Mouse (Mus musculus) neural tube, embryonic 12.5 days (tissue): Measurements from ENCODE around the gene Upf2. TPM values are rescaled to one million over a fixed set of nuclear protein-coding genes. Genes with fewer than 3 reads are reported as not detected.
A peak's percentile ranks its signal among the peaks of the same experiment; 100 is the strongest.
"Not testable (repeated sequence)": the region's sequence is repeated elsewhere in the genome, so short reads cannot be mapped to it uniquely, and the experiment has no call there.

ENCODE experiments used
- ATAC-seq: fragments of 200-750 bp; cut with Nextera tagmentation; 2 replicates; pipeline ENCODE4 v1.8.0; 2017; ENCODE audit warnings: low read depth, mild to moderate bottlenecking, moderate TSS enrichment, moderate library complexity; ENCODE audit not compliant: low FRiP score
- H3K27ac ChIP-seq: fragments of 300-500 bp; sonication (generic); 2 replicates; pipeline ENCODE4 v1.5.1; 2016
- H3K27me3 ChIP-seq: fragments of 300-500 bp; sonication (generic); replicated peaks from 2 replicates; pipeline ENCODE4 v1.6.1; 2016; ENCODE audit warnings: mild to moderate bottlenecking
- H3K36me3 ChIP-seq: fragments of 300-500 bp; sonication (generic); 2 replicates; pipeline ENCODE4 v1.6.1; 2016; ENCODE audit warnings: mild to moderate bottlenecking
- H3K4me1 ChIP-seq: fragments of 300-500 bp; sonication (generic); 2 replicates; pipeline ENCODE4 v1.6.1; 2016
- H3K4me2 ChIP-seq: fragments of 300-500 bp; sonication (generic); replicated peaks from 2 replicates; pipeline ENCODE4 v1.6.1; 2016; ENCODE audit warnings: mild to moderate bottlenecking
- H3K4me3 ChIP-seq: fragments of 300-500 bp; sonication (generic); 2 replicates; pipeline ENCODE4 v1.5.1; 2016
- H3K9ac ChIP-seq: fragments of 300-500 bp; sonication (generic); 2 replicates; pipeline ENCODE4 v1.6.1; 2016; ENCODE audit warnings: mild to moderate bottlenecking
- H3K9me3 ChIP-seq: fragments of 300-500 bp; sonication (generic); 2 replicates; pipeline ENCODE4 v1.6.1; 2016; ENCODE audit warnings: mild to moderate bottlenecking
- WGBS: fragments of 180-500 bp; shearing (Covaris S2); methylation state at CpG from one replicate; pipeline ENCODE4 v1.1.7; 2016; 5-methylcytosine and 5-hydroxymethylcytosine counted together
- polyA plus RNA-seq: library from polyadenylated mRNA; unstranded; fragments of >200 nt; fragmentation: Nextera tagmentation; extraction: Ambion mirVana; gene quantifications from 2 replicates; pipeline ENCODE4 v1.2.1, GENCODE M21; 2016

The Upf2 gene
- polyA plus RNA-seq, 1 experiment from 2014 or later, result 13.1 TPM

DNA sequence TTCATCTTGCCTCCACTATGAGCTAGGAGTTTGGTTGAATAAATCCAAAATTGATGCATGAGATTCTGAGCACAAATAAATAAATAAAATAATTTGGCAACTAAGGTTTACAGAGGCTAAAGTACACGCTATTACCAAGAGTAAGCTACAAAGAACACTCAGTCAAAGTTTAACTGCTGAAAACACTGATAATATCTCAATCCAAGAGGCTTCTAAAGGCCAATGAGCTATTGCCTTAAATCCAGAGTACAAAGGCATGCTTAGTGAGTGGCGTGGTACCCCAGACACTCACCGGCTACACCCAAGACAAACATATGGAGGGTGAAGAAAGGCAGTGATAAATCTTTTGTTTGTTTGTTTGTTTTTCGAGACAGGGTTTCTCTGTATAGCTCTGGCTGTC lies 14.7 kb upstream of the Upf2 start:
- no peak for ATAC-seq
- H3K4me3 ChIP-seq, result no peak overlapping the region
- H3K36me3 ChIP-seq, result no peaks in the 10 kb centered on the region
- H3K27me3 ChIP-seq, result no peaks in the 10 kb centered on the region
- no peak overlapping the region for H3K27ac ChIP-seq
- no peaks in the 10 kb centered on the region for H3K4me1 ChIP-seq
- no peak overlapping the region for H3K9ac ChIP-seq
- H3K9me3 ChIP-seq, result no peaks in the 10 kb centered on the region
- no peak overlapping the region for H3K4me2 ChIP-seq
- 80% methylated on average over 4 of the region's 4 CpGs for WGBS

DNA sequence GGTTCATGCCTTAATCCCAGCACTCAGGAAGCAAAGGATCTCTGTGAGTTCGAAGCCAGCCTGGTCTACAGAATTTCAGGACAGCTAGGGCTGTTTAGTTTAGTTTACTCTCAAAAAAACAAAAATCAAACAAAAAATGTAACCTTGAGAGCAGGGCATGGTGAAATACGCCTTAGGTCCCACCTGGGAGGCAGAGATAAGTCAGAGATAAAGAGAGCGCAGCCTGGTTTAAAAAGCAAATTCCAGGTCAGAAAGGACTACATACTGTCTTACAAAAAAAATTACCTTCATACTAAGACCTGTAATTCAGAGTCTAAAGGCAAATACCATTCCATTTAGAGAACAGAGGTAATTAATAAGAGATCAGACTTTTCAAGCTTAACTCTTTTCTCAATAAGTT lies 11.9 kb upstream of the Upf2 start:
- Histone ChIP-seq H3K36me3 (no peaks in the 10 kb centered on the region), H3K9ac (no peak overlapping the region), H3K27me3 (no peaks in the 10 kb centered on the region), H3K4me2 (no peak overlapping the region), H3K4me3 (no peak overlapping the region), H3K4me1 (0 out of 2 replicates have a peak, but pooled peaks cover 6% of the 10 kb centered on the region), H3K27ac (no peak overlapping the region), H3K9me3 (no peaks in the 10 kb centered on the region)
- WGBS, result 92% methylated on average over 3 of the region's 3 CpGs
- no peak for ATAC-seq

DNA sequence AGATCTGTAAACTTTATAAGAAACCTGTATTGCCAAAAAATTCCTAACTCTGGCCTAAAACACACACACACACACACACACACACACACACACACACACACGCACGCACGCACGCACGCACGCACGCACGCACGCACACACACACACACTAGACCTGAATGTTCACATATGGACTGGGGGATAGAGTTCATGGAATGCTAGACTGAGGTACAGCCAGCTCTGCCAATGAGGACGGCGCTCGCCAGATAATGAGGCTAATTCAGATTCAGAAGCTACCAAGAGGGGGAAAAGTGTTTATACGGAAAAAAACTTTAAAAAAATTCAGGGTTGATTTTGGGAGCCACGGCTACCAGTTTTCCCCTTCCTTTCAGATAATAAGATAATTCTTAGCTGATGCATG lies 11.4 kb upstream of the Upf2 start:
- Histone ChIP-seq H3K9ac (no peak overlapping the region), H3K4me1 (0 out of 2 replicates have a peak, but pooled peaks cover 6% of the 10 kb centered on the region), H3K27ac (no peak overlapping the region; the same call in 1 of the 2 replicates), H3K9me3 (no peaks in the 10 kb centered on the region), H3K4me3 (no peak overlapping the region), H3K4me2 (no peak overlapping the region), H3K27me3 (no peaks in the 10 kb centered on the region), H3K36me3 (no peaks in the 10 kb centered on the region)
- 88% methylated on average over 14 of the region's 14 CpGs for WGBS
- no peak for ATAC-seq

DNA sequence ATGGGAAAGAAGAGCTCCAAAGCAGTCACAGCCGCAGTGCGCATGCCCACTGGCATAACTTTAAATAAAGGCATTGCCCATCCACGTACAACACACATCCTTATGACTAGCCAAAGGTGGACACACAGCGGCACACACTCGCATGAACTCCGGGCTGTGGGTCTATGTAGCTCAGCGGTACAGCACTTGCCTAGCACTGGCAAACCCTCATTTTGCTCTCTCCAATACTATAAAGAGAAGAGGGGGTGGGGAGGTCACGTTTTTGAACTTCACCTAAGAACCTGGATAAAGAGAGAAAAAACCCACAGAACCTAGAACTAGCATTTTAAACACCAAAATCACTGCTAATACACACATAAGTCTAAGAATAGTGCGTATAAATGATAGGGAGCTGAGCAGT lies 10.3 kb upstream of the Upf2 start:
- H3K36me3 ChIP-seq, result no peaks in the 10 kb centered on the region
- H3K9me3 ChIP-seq, result no peaks in the 10 kb centered on the region
- H3K27ac ChIP-seq, result no peak overlapping the region
- no peak overlapping the region for H3K4me2 ChIP-seq
- H3K9ac ChIP-seq, result no peak overlapping the region
- ATAC-seq, result no peak
- no peaks in the 10 kb centered on the region for H3K27me3 ChIP-seq
- 95% methylated on average over 9 of the region's 9 CpGs for WGBS
- no peak overlapping the region for H3K4me3 ChIP-seq
- 0 out of 2 replicates have a peak, but pooled peaks cover 6% of the 10 kb centered on the region for H3K4me1 ChIP-seq

DNA sequence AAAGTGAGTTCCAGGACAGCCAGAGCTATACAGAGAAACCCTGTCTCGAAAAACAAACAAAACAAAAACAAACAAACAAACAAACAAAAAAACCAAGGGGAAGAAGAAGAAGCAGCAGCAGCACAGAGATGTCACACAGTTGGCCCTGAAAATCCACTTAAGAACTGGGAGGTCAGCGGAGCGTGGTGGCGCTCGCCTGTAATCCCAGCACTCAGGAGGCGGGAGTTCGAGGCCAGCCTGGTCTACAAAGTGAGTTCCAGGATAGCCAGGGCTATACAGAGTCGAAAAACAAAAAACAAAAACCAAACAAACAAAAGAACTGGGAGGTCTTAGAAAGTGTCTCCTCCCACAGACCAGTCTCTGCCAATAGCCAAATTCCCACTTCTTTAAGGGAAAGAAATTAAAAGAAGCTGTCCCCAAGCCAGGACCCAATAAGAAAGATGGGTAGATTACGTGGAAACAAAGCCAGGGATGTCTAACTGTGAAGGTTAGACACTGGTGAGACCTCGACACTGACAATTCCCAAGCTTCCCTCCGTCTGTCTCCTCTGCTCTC lies 9.3 kb upstream of the Upf2 start:
- Histone ChIP-seq H3K27me3 (no peaks in the 10 kb centered on the region), H3K9ac (peak overlapping the region; percentile 69), H3K27ac (no peak overlapping the region), H3K9me3 (no peaks in the 10 kb centered on the region), H3K4me3 (peak overlapping the region; percentile 55), H3K4me1 (0 out of 2 replicates have a peak, but pooled peaks cover 6% of the 10 kb centered on the region), H3K4me2 (peak overlapping the region; percentile 81), H3K36me3 (no peaks in the 10 kb centered on the region)
- peak; percentile 17; the same call in 1 of the 2 replicates for ATAC-seq
- WGBS, result 59% methylated on average over 11 of the region's 11 CpGs

DNA sequence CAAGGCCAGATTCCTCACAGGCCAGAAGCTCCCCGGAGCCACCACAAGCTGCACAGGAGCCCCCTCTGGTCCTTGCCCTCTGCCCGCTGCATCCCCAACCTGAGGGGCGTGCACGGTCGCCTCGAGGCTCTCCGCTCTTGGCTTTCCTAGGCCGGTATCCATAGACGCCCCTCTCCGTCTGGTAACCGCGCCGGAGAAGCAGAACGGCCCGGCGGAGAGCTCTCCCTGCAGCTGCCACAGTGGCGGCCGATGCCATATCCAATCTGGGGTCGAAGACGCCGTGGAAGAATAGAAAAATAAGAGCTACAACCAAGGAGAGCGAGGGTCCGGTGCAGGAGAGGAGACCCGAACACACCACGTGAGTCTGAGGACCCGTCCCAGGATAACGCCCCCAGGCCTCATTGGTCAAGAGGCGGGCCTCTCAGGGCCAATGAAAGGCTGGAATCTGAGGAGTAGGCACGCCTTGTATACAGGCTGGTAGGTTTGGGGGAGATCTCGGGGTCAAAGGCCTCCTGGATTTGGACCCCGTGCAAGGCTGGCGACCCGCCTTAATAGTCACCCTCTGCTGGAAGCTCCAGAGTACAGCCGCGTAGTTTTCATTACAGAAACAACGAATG lies 8.7 kb upstream of the Upf2 start, which contains the start of gene Dhtkd1:
Gene Dhtkd1, minus strand, starts transcription at position 377 of the 617 bp plus-strand sequence.
- H3K27me3 ChIP-seq, result no peaks in the 10 kb centered on the region
- 0 out of 2 replicates have a peak, but pooled peaks cover 6% of the 10 kb centered on the region for H3K4me1 ChIP-seq
- peak; percentile 95 for ATAC-seq
- peak within 1 kb of the TSS; percentile 69 for H3K9ac ChIP-seq
- peak within 1 kb of the TSS; percentile 81 for H3K4me2 ChIP-seq
- H3K36me3 ChIP-seq, result no peaks in the 10 kb centered on the region
- peak within 1 kb of the TSS; percentile 55 for H3K4me3 ChIP-seq
- WGBS, result 1% methylated on average over 36 of the region's 36 CpGs
- H3K9me3 ChIP-seq, result no peaks in the 10 kb centered on the region
- H3K27ac ChIP-seq, result no peak within 1 kb of the TSS

DNA sequence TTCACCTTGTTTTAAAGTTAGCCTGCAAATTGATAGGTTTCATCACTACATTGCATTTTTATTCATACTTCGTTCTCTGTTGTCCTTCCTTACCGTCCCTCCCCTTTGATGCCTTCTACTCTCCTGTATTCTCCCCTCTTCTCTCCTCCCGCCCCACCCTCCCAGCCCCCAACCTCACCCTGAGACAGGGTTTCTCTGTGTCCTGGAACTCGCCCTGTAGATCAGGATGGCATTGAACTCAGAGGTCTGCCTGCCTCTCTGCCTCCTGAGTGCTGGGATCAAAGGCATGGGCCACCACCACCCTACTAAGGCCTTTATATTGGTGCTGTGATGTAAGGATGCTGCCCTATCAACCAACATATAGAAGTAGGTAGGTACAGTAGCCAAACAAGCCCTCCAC lies 8.2 kb upstream of the Upf2 start:
- H3K4me1 ChIP-seq, result 0 out of 2 replicates have a peak, but pooled peaks cover 6% of the 10 kb centered on the region
- 0 out of 2 replicates have a peak overlapping the region, but pooled peaks have one; percentile 69 for H3K9ac ChIP-seq
- no peaks in the 10 kb centered on the region for H3K27me3 ChIP-seq
- H3K27ac ChIP-seq, result no peak overlapping the region
- H3K9me3 ChIP-seq, result no peaks in the 10 kb centered on the region
- H3K36me3 ChIP-seq, result no peaks in the 10 kb centered on the region
- peak; percentile 35; the same call in 1 of the 2 replicates for ATAC-seq
- H3K4me3 ChIP-seq, result peak overlapping the region; percentile 55; the same call in 1 of the 2 replicates
- 36% methylated on average over 4 of the region's 4 CpGs for WGBS
- peak overlapping the region; percentile 81 for H3K4me2 ChIP-seq

DNA sequence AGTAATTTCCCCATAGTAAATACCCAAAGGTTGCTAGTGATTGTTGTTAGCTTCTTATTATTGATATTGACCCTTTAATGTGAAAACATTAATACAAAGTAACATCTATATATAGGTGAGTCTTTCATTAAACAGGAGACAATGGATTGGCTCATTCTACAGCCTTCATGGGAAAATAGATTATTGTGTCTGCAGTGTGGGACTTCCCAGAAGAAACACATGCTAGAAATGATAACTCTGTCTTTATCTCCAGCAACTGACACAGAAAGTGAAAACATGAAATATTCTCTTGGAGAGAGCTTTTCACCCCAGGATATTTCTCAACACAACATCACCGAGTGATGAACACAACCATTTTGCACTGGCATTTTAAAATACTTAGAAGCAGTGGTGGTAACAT lies 5.6 kb upstream of the Upf2 start:
- Histone ChIP-seq H3K4me2 (no peak overlapping the region), H3K9ac (no peak overlapping the region), H3K36me3 (no peaks in the 10 kb centered on the region), H3K4me1 (peaks cover 10% of the 10 kb centered on the region; the same call in 1 of the 2 replicates), H3K4me3 (no peak overlapping the region), H3K27me3 (no peaks in the 10 kb centered on the region), H3K9me3 (no peaks in the 10 kb centered on the region), H3K27ac (no peak overlapping the region)
- WGBS, result 93% methylated on average over 1 of the region's 1 CpGs
- ATAC-seq, result no peak

DNA sequence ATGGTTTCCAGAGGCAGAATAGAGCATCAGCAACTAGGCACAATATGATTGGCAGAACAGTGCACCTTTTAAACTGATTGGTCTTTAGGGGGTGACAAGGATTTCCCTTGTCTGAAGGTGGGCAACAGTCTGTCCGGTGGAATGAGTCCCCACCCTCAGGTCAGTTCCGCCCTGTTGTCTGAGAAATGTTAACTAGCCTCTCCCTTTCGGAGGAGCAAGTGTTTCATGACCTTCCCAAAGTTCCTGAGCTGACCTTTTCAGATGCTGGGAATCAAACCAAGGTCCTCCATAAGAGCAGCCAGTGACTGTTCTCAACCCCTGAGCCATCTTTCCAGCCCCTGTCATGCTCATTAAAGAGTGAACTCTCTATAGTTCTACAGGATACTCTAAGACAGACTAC lies 4.4 kb upstream of the Upf2 start:
- no peak overlapping the region for H3K4me2 ChIP-seq
- H3K4me3 ChIP-seq, result no peak overlapping the region
- no peak overlapping the region for H3K9ac ChIP-seq
- H3K36me3 ChIP-seq, result no peaks in the 10 kb centered on the region
- no peak for ATAC-seq
- peaks cover 11% of the 10 kb centered on the region for H3K4me1 ChIP-seq
- H3K27ac ChIP-seq, result no peak overlapping the region
- no peaks in the 10 kb centered on the region for H3K9me3 ChIP-seq
- no peaks in the 10 kb centered on the region for H3K27me3 ChIP-seq
- 91% methylated on average over 3 of the region's 3 CpGs for WGBS

DNA sequence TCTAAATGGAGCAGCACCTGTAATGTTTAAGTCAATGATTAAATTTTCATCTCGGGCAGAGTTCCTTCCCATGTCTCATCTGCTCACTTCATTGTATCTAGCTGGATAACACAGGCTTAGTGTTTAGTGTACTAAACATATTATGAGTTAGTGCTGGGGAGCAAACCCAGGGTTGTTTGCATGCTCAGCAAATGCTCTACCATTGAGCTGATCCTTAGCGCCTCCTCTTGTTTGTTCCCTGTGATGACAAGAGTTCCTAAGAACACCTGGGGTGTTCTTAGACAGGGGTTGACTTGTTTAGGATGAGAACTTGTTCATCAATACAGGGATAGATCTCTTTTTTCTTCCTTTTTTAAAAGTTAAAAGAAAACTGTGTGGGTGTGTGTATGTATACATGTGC lies 2.3 kb upstream of the Upf2 start:
- H3K9me3 ChIP-seq, result no peaks in the 10 kb centered on the region
- H3K27ac ChIP-seq, result no peak overlapping the region
- 86% methylated on average over 2 of the region's 2 CpGs for WGBS
- no peak overlapping the region for H3K9ac ChIP-seq
- H3K4me2 ChIP-seq, result no peak overlapping the region
- H3K4me3 ChIP-seq, result no peak overlapping the region
- H3K4me1 ChIP-seq, result peaks cover 13% of the 10 kb centered on the region
- no peaks in the 10 kb centered on the region for H3K27me3 ChIP-seq
- no peak for ATAC-seq
- H3K36me3 ChIP-seq, result no peaks in the 10 kb centered on the region

DNA sequence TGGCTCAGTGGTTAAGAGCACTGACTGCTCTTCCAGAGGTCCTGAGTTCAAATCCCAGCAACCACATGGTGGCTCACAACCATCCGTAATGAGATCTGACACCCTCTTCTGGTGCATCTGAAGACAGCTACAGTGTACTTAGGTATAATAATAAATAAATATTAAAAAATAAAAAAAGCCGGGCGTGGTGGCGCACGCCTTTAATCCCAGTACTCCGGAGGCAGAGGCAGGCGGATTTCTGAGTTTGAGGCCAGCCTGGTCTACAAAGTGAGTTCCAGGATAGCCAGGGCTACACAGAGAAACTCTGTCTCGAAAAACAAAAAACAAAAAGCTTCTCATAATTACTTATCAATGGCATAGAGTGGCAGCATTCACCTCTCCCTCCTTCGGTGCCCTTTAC lies 1.4 kb upstream of the Upf2 start:
- not testable (repeated sequence) for H3K9ac ChIP-seq

DNA sequence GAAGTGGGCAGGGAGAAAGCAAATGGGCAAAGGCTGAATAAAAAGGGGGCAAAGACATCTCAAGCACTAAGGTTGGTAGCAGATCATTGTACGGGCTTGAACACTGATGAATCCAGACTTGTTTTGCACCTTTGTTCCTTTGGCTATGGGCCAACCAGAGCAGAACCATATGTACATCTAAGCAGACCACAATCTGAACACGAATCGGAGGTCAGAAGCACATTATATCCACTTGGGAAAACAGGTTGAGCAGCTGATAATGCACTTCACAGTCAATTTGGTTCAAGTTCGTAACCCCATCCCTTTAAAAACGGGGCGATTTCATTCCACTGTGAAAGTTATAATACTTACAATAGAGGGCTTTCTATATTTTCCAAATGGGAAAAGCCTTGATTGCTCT lies 964 bp upstream of the Upf2 start:
- Histone ChIP-seq H3K27me3 (no peaks in the 10 kb centered on the region), H3K27ac (no peak overlapping the region), H3K9me3 (no peaks in the 10 kb centered on the region), H3K4me3 (peak overlapping the region; percentile 94), H3K9ac (peak overlapping the region; percentile 65), H3K4me2 (peak overlapping the region; percentile 91), H3K36me3 (no peaks in the 10 kb centered on the region), H3K4me1 (peaks cover 13% of the 10 kb centered on the region)
- WGBS, result 15% methylated on average over 6 of the region's 6 CpGs
- no peak for ATAC-seq

More for the DNA sequence above, 1.4 kb upstream of the Upf2 start:
- not testable (repeated sequence) for H3K27me3 ChIP-seq, H3K4me3 ChIP-seq, H3K27ac ChIP-seq, H3K9me3 ChIP-seq, H3K36me3 ChIP-seq, ATAC-seq
- 95% methylated on average over 9 of the region's 9 CpGs for WGBS
- Histone ChIP-seq H3K4me2 (peak overlapping the region; percentile 91), H3K4me1 (peaks cover 13% of the 10 kb centered on the region)
